Mouse (Mus musculus): ENCODE measurements around the gene Plppr3.

The Plppr3 gene

GRCm38 (mm10) chr10:79865801-79866295 lies 8.6 kb downstream of the Plppr3 start:
- DNase-seq (ENCODE audit: low read depth, low spot score), result no peak

- DNase-seq (ENCODE audit: low read depth, low spot score), result no peak
Observed at GRCm38 (mm10) chr10:79865189-79865601, 9.2 kb downstream of the Plppr3 start.

GRCm38 (mm10) chr10:79864351-79865188 lies 9.9 kb downstream of the Plppr3 start:
- DNase-seq (ENCODE audit: low read depth, low spot score), result no peak

- no peak for DNase-seq (ENCODE audit: low read depth, low spot score)
Observed at GRCm38 (mm10) chr10:79862925-79863324, 11.5 kb downstream of the Plppr3 start.

GRCm38 (mm10) chr10:79862049-79862788 lies 12.2 kb downstream of the Plppr3 start:
- DNase-seq (ENCODE audit: low read depth, low spot score), result no peak

GRCm38 (mm10) chr10:79861230-79862048 lies 13.0 kb downstream of the Plppr3 start:
- no peak for DNase-seq (ENCODE audit: low read depth, low spot score)

GRCm38 (mm10) chr10:79860079-79860911 lies 14.1 kb downstream of the Plppr3 start:
- DNase-seq (ENCODE audit: low read depth, low spot score), result no peak

GRCm38 (mm10) chr10:79859116-79859515 lies 15.3 kb downstream of the Plppr3 start:
- no peak for DNase-seq (ENCODE audit: low read depth, low spot score)

GRCm38 (mm10) chr10:79858416-79859074 lies 15.9 kb downstream of the Plppr3 start:
- no peak for DNase-seq (ENCODE audit: low read depth, low spot score)

GRCm38 (mm10) chr10:79857894-79858293 lies 16.5 kb downstream of the Plppr3 start:
- no peak for DNase-seq (ENCODE audit: low read depth, low spot score)

- no peak for DNase-seq (ENCODE audit: low read depth, low spot score)
Observed at GRCm38 (mm10) chr10:79857452-79857811, 17.0 kb downstream of the Plppr3 start.

GRCm38 (mm10) chr10:79856704-79857451 lies 17.6 kb downstream of the Plppr3 start:
- no peak for DNase-seq (ENCODE audit: low read depth, low spot score)

- no peak for DNase-seq (ENCODE audit: low read depth, low spot score)
Observed at GRCm38 (mm10) chr10:79856280-79856679, 18.2 kb downstream of the Plppr3 start.

- no peak for DNase-seq (ENCODE audit: low read depth, low spot score)
Observed at GRCm38 (mm10) chr10:79855558-79856184, 18.8 kb downstream of the Plppr3 start.

GRCm38 (mm10) chr10:79854801-79855541 lies 19.5 kb downstream of the Plppr3 start:
- DNase-seq (ENCODE audit: low read depth, low spot score), result peak; percentile 61

GRCm38 (mm10) chr10:79853860-79854795 lies 20.3 kb downstream of the Plppr3 start, which contains the start of gene Ptbp1:
Ptbp1 (plus strand) TSS chr10:79854427.
- peak; percentile 100 for DNase-seq (ENCODE audit: low read depth, low spot score)

GRCm38 (mm10) chr10:79853392-79853791 lies 21.0 kb downstream of the Plppr3 start:
- DNase-seq (ENCODE audit: low read depth, low spot score), result peak; percentile 57
